Mouse (Mus musculus) forebrain, embryonic 15.5 days (tissue): ENCODE measurements around the gene B4galt2. TPM values are rescaled to one million over a fixed set of nuclear protein-coding genes. Genes with fewer than 3 reads are reported as not detected.
A peak's percentile ranks its signal among the peaks of the same experiment; 100 is the strongest.

Experiments
- ATAC-seq: fragments of 200-750 bp; cut with Nextera tagmentation; replicated peaks from 2 replicates; pipeline ENCODE4 v1.8.0; 2017; ENCODE audit warnings: mild to moderate bottlenecking, moderate TSS enrichment, moderate library complexity
- H3K27ac ChIP-seq: fragments of 300-500 bp; sonication (generic); replicated peaks from 2 replicates; pipeline ENCODE4 v1.5.1; 2015; ENCODE audit warnings: mild to moderate bottlenecking, inconsistent platforms
- H3K27me3 ChIP-seq: fragments of 300-500 bp; sonication (generic); 2 replicates; pipeline ENCODE4 v1.6.1; 2015; ENCODE audit warnings: inconsistent platforms
- H3K36me3 ChIP-seq: fragments of 300-500 bp; sonication (generic); 2 replicates; pipeline ENCODE4 v1.6.1; 2015; ENCODE audit warnings: mild to moderate bottlenecking, inconsistent platforms
- H3K4me1 ChIP-seq: fragments of 300-500 bp; sonication (generic); 2 replicates; pipeline ENCODE4 v1.6.1; 2015; ENCODE audit warnings: inconsistent platforms
- H3K4me2 ChIP-seq: fragments of 300-500 bp; sonication (generic); replicated peaks from 2 replicates; pipeline ENCODE4 v1.6.1; 2015; ENCODE audit warnings: mild to moderate bottlenecking, inconsistent platforms
- H3K4me3 ChIP-seq: fragments of 300-500 bp; sonication (generic); 2 replicates; pipeline ENCODE4 v1.5.1; 2015; ENCODE audit warnings: mild to moderate bottlenecking, inconsistent platforms
- H3K9ac ChIP-seq: fragments of 300-500 bp; sonication (generic); replicated peaks from 2 replicates; pipeline ENCODE4 v1.6.1; 2015; ENCODE audit warnings: mild to moderate bottlenecking, inconsistent platforms
- H3K9me3 ChIP-seq: fragments of 300-500 bp; sonication (generic); 2 replicates; pipeline ENCODE4 v1.6.1; 2016; ENCODE audit warnings: inconsistent platforms
- WGBS: fragments of 180-500 bp; shearing (Covaris S2); methylation state at CpG from one replicate; pipeline ENCODE4 v1.1.7; 2015; ENCODE audit warnings: mixed read lengths; 5-methylcytosine and 5-hydroxymethylcytosine counted together
- polyA plus RNA-seq: library from polyadenylated mRNA; unstranded; fragments of >200 nt; fragmentation: Nextera tagmentation; extraction: Ambion mirVana; gene quantifications from 2 replicates; pipeline ENCODE4 v1.2.1, GENCODE M21; 2015

The B4galt2 gene
- 45.2 and 52.6 TPM in 2 replicates for polyA plus RNA-seq

DNA sequence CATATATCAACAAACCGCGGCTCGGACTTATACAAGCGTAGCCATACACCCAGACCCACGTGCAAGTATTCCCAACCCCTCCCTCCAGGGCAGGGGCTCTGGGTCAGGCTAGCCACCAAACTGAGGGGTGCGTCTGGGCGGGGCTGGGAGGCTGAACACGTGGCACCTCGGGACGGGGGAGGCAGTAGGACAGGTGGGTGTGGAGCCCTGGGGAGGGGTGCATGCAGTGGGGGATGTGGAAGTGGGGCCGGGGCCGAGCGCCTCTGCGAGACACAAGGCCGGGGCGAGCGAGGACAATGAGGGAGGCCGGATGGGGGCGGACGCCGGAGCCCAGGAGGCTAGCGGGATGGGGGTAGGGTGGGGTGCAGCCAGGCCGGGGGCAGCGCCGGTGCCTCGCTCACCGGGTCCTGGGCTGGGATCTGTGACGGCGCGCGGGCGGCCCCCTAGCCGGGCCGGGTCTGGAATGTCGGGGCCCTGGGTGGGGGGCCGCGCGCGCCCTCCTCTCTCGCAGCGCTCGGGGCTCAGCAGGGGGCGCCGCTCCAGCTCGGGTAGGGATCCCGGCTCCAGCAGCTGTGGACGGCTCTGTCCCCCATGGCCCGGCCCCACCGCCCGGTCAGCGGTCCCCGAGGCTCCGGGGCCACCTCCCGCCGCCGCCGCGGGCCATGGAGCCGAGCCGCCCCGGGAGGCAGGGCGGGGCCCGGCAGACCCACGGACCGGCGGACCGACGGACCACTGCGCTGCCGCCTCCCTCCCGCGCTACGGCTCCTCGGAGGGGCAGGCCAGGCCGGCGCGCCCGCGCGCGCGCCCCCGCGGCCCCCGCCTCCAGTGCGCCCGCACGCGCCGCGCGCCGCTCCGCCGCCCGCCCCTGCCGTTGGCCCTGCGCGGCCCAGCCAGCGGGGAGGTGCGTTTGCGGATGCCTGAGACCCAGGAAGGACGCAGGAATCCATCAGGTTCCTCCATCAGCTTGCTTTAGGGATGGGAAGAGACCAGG, at the start of gene B4galt2:
Gene B4galt2 (minus strand): TSS at position 787 of the 991 bp plus-strand sequence.
- H3K9ac ChIP-seq, result peak within 1 kb of the TSS; percentile 92
- peaks cover 54% of the 10 kb centered on the region for H3K4me1 ChIP-seq
- H3K4me2 ChIP-seq, result peak within 1 kb of the TSS; percentile 84
- H3K4me3 ChIP-seq, result peak within 1 kb of the TSS; percentile 96
- peaks cover 36% of the 10 kb centered on the region for H3K36me3 ChIP-seq
- H3K9me3 ChIP-seq, result no peaks in the 10 kb centered on the region
- under 1% methylated on average over 98 of the region's 103 CpGs for WGBS
- no peaks in the 10 kb centered on the region for H3K27me3 ChIP-seq
- ATAC-seq, result peak; percentile 39
- peak within 1 kb of the TSS; percentile 86 for H3K27ac ChIP-seq

DNA sequence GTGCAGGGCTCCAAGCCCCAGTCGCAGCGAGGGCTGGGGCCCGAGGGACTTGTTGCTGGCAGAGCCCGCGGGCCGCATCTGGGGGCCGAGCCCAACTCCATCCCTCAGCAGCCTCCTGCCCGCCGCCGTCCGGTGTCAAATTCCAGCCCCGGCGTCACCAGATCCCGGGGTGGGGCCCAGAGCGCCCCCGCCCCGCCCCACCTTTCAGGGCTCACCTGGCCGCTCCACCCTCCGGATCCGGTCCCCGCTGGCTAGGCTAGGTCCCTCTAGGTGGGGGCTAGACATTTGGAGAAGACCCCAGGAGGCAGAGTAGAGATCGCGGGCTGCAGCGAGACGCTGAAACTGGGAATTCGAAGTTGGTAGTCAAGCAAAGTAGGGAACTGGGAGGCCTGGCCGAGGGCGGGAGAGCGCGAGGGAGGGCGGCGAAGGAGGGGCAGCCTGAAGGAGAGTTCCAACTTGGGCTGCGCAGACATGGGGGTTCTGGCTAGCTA, 46.1 kb upstream of the B4galt2 start, which contains the start of gene Artn:
Gene Artn (minus strand): TSS at position 373 of the 491 bp plus-strand sequence.
- Histone ChIP-seq H3K4me2 (peak within 1 kb of the TSS; percentile 48), H3K9me3 (no peaks in the 10 kb centered on the region), H3K36me3 (no peaks in the 10 kb centered on the region), H3K9ac (peak within 1 kb of the TSS; percentile 6; the same call in 1 of the 2 replicates), H3K4me3 (peak within 1 kb of the TSS; percentile 20), H3K4me1 (peaks cover 33% of the 10 kb centered on the region), H3K27ac (no peak within 1 kb of the TSS), H3K27me3 (peaks cover 52% of the 10 kb centered on the region)
- whole genome bisulfite sequencing, result under 1% methylated on average over 33 of the region's 33 CpGs
- ATAC-seq, result no peak

DNA sequence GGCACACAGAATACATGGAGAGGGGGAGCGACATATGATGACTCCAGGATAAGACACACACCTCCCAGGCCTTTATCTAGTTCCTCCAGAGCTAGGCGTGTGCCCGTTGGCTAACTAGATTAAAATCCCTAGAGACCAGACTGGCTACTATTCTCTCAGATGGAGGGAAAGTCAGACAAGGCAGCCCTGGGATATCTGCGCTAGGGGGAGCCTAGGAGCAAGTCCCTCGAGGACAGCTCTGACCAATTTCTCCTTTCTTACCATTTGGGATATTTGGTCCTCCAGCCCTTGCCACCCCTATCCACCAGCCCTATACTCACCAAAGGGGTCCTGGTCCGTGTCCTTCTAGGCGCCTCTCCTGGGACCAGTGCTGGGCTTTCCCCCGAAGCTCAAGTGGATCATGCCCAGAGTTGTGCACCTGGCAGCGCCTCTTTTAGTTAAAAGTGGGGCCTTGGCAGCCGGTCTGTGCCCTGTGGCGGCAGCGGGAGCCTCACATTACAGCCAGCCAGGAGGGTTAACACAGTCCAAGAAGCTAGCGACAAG, 45.5 kb upstream of the B4galt2 start:
- Histone ChIP-seq H3K9ac (peak overlapping the region; percentile 6; the same call in 1 of the 2 replicates), H3K4me1 (peaks cover 33% of the 10 kb centered on the region), H3K4me3 (peak overlapping the region; percentile 20), H3K9me3 (no peaks in the 10 kb centered on the region), H3K4me2 (peak overlapping the region; percentile 48), H3K27ac (no peak overlapping the region), H3K36me3 (no peaks in the 10 kb centered on the region), H3K27me3 (peaks cover 52% of the 10 kb centered on the region)
- 2% methylated on average over 13 of the region's 13 CpGs for WGBS
- 0 out of 2 replicates have a peak, but pooled peaks have one; percentile 7 for ATAC-seq

DNA sequence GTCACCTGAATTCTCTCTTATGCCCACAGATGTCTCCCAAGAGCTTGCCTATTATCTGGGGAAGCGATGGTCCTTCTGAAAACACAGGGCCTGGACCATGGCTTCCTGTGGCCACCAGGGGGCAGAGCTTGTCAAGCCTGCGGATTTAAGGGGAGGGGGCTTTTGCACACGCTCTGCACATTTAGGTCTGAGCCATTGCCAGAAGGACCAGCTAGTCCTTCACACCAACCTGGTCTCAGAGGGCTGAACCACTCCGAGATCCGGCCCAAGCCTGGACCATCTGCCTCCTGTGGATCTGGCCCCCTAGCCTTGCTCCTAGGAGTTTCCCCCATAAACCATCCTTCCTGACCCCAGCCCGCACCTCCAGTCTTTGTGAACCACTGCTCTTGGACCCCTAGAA, 44.9 kb upstream of the B4galt2 start:
- H3K9ac ChIP-seq, result no peak overlapping the region
- H3K36me3 ChIP-seq, result no peaks in the 10 kb centered on the region
- no peak overlapping the region for H3K4me2 ChIP-seq
- H3K27me3 ChIP-seq, result peaks cover 52% of the 10 kb centered on the region
- H3K4me3 ChIP-seq, result no peak overlapping the region
- H3K4me1 ChIP-seq, result peaks cover 33% of the 10 kb centered on the region
- 15% methylated on average over 6 of the region's 6 CpGs for WGBS
- H3K27ac ChIP-seq, result no peak overlapping the region
- peak; percentile 47 for ATAC-seq
- H3K9me3 ChIP-seq, result no peaks in the 10 kb centered on the region

DNA sequence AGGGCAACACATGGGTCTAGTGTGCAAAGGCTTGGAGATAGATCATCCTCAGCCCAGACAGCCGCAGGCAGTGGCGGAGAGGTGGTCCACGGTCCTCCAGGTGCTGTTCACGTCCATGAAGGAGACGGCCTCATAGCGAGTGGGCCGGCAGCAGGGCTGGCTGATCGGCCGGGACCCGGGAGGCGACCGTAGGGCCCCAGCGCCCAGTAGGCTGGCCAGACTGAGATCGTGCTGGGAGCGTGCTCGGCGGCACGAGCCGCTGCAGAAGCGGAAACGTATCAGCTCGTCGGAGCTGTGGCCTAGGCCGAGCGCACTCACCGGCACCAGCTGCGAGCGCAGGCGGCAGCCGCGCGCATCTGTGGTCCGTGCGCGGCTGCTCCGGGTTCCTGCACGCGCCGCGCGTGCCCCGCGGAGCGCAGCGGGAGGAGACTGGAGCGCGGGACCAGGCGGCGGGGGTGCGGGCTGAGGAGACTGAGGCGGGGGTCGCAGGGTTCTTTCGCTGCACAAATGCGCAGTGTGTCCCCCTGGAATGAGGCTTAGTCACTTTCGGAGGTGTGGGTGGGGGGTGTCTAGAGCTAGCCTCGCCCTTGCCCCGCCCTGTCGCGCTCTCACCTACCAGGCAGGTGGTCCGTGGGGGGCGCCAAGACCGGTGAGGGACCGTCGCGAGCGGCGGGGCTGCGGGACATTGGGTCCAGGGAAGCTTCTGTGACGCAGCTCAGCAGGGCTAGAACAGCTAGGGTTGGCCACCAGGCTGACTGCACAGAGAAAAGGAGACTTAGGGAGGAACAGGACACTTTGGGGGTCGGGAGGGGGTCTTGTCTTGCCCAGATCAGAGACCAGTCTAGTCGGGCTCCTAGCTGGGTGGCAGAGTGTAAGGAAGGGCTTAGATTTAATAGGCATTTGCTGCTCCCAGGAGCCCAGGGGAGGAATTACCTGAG, 43.5 kb upstream of the B4galt2 start:
- Histone ChIP-seq H3K9me3 (no peaks in the 10 kb centered on the region), H3K4me1 (peaks cover 33% of the 10 kb centered on the region), H3K27ac (no peak overlapping the region), H3K27me3 (peaks cover 52% of the 10 kb centered on the region), H3K9ac (peak overlapping the region; percentile 58), H3K4me3 (peak overlapping the region; percentile 48), H3K4me2 (peak overlapping the region; percentile 88), H3K36me3 (no peaks in the 10 kb centered on the region)
- peak; percentile 67 for ATAC-seq
- under 1% methylated on average over 70 of the region's 71 CpGs for WGBS

DNA sequence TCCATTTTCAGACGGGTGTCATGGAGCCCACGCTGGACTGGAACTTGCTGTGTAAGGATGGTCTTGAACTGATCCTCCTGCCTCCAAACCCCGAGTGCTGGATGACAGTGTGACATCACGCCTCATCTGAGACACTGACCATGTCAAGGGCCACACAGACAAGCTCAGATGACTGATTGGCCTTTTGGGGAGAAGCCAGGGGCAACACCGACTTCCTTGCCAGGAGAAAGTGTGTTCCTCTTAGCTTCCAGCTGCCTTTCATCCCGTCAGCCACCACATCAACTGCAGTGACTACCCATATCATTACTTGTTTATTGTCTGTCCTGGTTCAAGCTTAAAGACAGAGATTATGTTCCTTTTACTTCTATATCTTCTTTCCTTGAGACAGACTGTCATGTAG, 41.6 kb upstream of the B4galt2 start:
- H3K4me2 ChIP-seq, result no peak overlapping the region
- H3K4me3 ChIP-seq, result no peak overlapping the region
- no peaks in the 10 kb centered on the region for H3K36me3 ChIP-seq
- peaks cover 46% of the 10 kb centered on the region for H3K27me3 ChIP-seq
- H3K4me1 ChIP-seq, result peaks cover 33% of the 10 kb centered on the region
- no peak overlapping the region for H3K27ac ChIP-seq
- no peaks in the 10 kb centered on the region for H3K9me3 ChIP-seq
- ATAC-seq, result no peak
- no peak overlapping the region for H3K9ac ChIP-seq
- WGBS, result 76% methylated on average over 4 of the region's 6 CpGs

DNA sequence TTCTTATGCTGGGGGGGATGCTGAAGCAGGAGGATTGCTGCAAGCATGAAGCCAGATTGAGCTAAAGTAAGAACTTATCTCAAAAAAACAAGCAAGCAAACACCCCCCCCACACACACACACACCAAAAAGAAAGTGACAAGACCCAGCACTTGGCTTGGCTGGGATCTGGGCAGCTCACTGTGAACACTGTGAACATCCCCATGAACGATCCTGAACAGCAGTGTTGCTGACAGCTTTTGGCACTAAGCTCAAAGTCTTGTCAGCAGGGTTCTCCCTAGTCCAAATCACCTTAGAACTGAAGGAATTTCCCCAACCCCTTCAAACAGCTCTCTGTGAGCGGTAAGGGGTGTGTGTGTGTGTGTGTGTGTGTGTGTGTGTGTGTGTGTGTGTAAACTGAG, 40.2 kb upstream of the B4galt2 start:
- no peak overlapping the region for H3K9ac ChIP-seq
- ATAC-seq, result no peak
- peaks cover 32% of the 10 kb centered on the region for H3K27me3 ChIP-seq
- H3K9me3 ChIP-seq, result no peaks in the 10 kb centered on the region
- WGBS, result 40% methylated on average over 2 of the region's 2 CpGs
- H3K27ac ChIP-seq, result no peak overlapping the region
- no peaks in the 10 kb centered on the region for H3K36me3 ChIP-seq
- no peak overlapping the region for H3K4me3 ChIP-seq
- peaks cover 19% of the 10 kb centered on the region for H3K4me1 ChIP-seq
- no peak overlapping the region for H3K4me2 ChIP-seq

DNA sequence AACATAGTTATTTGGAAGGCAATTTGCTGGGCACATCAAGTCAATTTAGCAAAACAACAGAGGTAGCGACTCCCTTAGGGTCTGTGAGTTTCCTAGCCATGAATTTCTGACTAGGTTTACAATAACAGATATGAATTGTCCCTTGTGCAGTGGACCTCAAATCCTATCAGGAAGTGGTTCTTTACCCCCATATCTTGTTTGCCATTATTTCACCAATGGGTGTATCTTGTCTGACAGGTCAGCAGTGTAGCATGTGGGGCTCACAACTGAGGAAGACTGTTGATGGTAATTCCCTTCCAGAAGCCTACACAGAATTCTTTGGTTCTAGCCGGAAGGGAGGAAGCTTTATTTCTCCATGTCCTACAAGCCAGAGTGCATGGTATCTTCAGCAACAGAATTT, 38.1 kb upstream of the B4galt2 start:
- Histone ChIP-seq H3K4me3 (no peak overlapping the region), H3K9me3 (no peaks in the 10 kb centered on the region), H3K4me1 (peaks cover 3% of the 10 kb centered on the region; the same call in 1 of the 2 replicates), H3K9ac (no peak overlapping the region), H3K36me3 (no peaks in the 10 kb centered on the region), H3K4me2 (no peak overlapping the region), H3K27ac (no peak overlapping the region), H3K27me3 (peaks cover 14% of the 10 kb centered on the region; the same call in 1 of the 2 replicates)
- 94% methylated on average over 2 of the region's 2 CpGs for WGBS
- no peak for ATAC-seq

DNA sequence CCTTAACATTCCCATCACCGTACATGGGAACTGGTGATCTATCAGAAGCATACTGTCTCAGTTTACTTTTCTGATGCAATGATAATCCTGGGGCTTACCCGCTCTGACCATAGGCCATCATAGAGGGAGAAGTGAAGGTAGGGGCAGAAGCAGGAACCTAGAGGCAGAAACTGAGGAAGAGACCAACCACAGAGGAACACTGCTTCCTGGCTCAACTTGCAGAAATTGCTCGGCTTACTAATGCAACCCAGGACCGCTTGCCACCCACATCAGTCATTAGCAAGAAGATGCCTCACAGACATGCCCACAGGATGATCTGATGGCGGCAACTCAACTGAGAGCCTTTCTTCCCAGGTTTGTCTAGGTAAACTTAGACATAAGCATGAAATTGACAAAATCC, 35.5 kb upstream of the B4galt2 start:
- Histone ChIP-seq H3K4me3 (no peak overlapping the region), H3K9ac (no peak overlapping the region), H3K27me3 (no peaks in the 10 kb centered on the region), H3K4me2 (no peak overlapping the region), H3K9me3 (no peaks in the 10 kb centered on the region), H3K4me1 (peaks cover 15% of the 10 kb centered on the region), H3K27ac (no peak overlapping the region), H3K36me3 (no peaks in the 10 kb centered on the region)
- WGBS, result 91% methylated on average over 5 of the region's 5 CpGs
- ATAC-seq, result no peak

DNA sequence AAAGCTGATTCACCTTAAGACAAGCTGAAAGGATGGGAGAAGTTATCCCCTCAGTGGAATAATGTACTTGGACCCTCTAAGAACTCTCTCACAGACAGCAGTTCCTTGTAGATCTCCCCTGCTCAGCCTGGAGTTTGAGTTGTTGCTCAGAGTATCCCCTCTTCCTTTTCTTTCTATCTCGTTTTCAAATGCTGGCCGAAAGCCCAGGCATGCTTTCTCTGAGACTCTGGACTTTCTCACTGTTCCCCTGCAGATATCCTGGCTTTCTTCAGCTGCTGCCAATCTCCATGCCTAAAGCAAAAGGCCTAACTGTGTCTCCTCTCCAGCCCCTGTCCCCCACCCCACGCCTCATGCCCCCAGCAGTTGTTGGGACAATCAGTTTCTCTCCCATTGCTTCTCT, 35.0 kb upstream of the B4galt2 start:
- H3K4me2 ChIP-seq, result no peak overlapping the region
- no peak overlapping the region for H3K9ac ChIP-seq
- H3K27ac ChIP-seq, result no peak overlapping the region
- H3K27me3 ChIP-seq, result no peaks in the 10 kb centered on the region
- 47% methylated on average over 3 of the region's 3 CpGs for WGBS
- H3K4me3 ChIP-seq, result no peak overlapping the region
- H3K9me3 ChIP-seq, result no peaks in the 10 kb centered on the region
- ATAC-seq, result no peak
- no peaks in the 10 kb centered on the region for H3K36me3 ChIP-seq
- peaks cover 20% of the 10 kb centered on the region for H3K4me1 ChIP-seq

DNA sequence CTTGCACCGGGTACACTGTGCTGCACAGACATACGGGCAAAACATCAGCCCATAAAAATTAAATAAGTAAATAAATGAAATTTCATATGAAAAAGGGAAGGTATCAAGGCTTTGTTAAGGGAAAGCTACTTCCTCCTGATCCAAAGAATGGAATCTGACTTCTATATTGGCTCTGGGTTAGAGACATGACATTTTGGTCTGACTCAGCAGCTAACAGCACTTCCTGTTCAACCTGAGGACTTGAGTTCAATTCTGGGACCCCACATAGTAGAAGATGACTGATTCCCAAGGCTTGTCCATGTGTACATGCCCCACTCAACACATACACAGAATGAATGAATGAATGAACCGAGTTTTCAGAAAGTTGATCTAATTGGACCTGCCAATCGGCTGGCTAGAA, 34.6 kb upstream of the B4galt2 start:
- no peak overlapping the region for H3K4me2 ChIP-seq
- H3K9me3 ChIP-seq, result no peaks in the 10 kb centered on the region
- 94% methylated on average over 4 of the region's 4 CpGs for WGBS
- H3K36me3 ChIP-seq, result no peaks in the 10 kb centered on the region
- no peak overlapping the region for H3K27ac ChIP-seq
- no peak overlapping the region for H3K9ac ChIP-seq
- H3K27me3 ChIP-seq, result no peaks in the 10 kb centered on the region
- ATAC-seq, result no peak
- H3K4me3 ChIP-seq, result no peak overlapping the region
- peaks cover 24% of the 10 kb centered on the region for H3K4me1 ChIP-seq
